Mouse (Mus musculus): ENCODE results near the gene Prrt2.
A peak's percentile ranks its signal among the peaks of the same experiment; 100 is the strongest.

Prrt2 gene

GRCm38 (mm10) chr7:127003620-127004019, 17.4 kb downstream of the Prrt2 start:
- DNase-seq (ENCODE audit: low spot score in 2 of 2): no peak

- DNase-seq (ENCODE audit: low spot score in 2 of 2): no peak
Observed at GRCm38 (mm10) chr7:126999568-126999967, 21.4 kb downstream of the Prrt2 start.

GRCm38 (mm10) chr7:126996449-126996848, 24.6 kb downstream of the Prrt2 start:
- no peak for DNase-seq (ENCODE audit: low spot score in 2 of 2)

- DNase-seq (ENCODE audit: low spot score in 2 of 2): no peak
Observed at GRCm38 (mm10) chr7:126988816-126989215, 32.2 kb downstream of the Prrt2 start.

GRCm38 (mm10) chr7:126986319-126986718, 34.7 kb downstream of the Prrt2 start:
- no peak for DNase-seq (ENCODE audit: low spot score in 2 of 2)

- no peak for DNase-seq (ENCODE audit: low spot score in 2 of 2)
Observed at GRCm38 (mm10) chr7:126984667-126985444, 36.2 kb downstream of the Prrt2 start.

- DNase-seq (ENCODE audit: low spot score in 2 of 2): no peak
Observed at GRCm38 (mm10) chr7:126983113-126983512, 37.9 kb downstream of the Prrt2 start.

- DNase-seq (ENCODE audit: low spot score in 2 of 2): no peak
Observed at GRCm38 (mm10) chr7:126982054-126982453, 39.0 kb downstream of the Prrt2 start.

- no peak for DNase-seq (ENCODE audit: low spot score in 2 of 2)
Observed at GRCm38 (mm10) chr7:126981601-126982000, 39.4 kb downstream of the Prrt2 start.

- DNase-seq (ENCODE audit: low spot score in 2 of 2): no peak
Observed at GRCm38 (mm10) chr7:126978841-126979240, 42.2 kb downstream of the Prrt2 start.

- DNase-seq (ENCODE audit: low spot score in 2 of 2): no peak
Observed at GRCm38 (mm10) chr7:126976878-126977459, 44.0 kb downstream of the Prrt2 start.

- DNase-seq (ENCODE audit: low spot score in 2 of 2): peak; percentile 96 to 98
Observed at GRCm38 (mm10) chr7:126975950-126976866, 44.8 kb downstream of the Prrt2 start, which contains the start of gene Cdiptos. Gene Cdiptos (minus strand): TSS chr7:126976098.

- DNase-seq (ENCODE audit: low spot score in 2 of 2): no peak
Observed at GRCm38 (mm10) chr7:126975893-126975949, 45.3 kb downstream of the Prrt2 start, which contains the start of gene Cdipt. Gene Cdipt (plus strand): TSS chr7:126975914.

GRCm38 (mm10) chr7:126975493-126975892, 45.5 kb downstream of the Prrt2 start:
- DNase-seq (ENCODE audit: low spot score in 2 of 2): no peak

Measured in frontal cortex, postnatal 25 days (tissue).